Mouse (Mus musculus) lung, adult 2 months (tissue): ENCODE data around the gene Slc47a2. TPM values are rescaled to one million over a fixed set of nuclear protein-coding genes. Genes with fewer than 3 reads are reported as not detected.
A peak's percentile ranks its signal among the peaks of the same experiment; 100 is the strongest.

Experiments used
- DNase-seq: peaks from one replicate; pipeline ENCODE4 v3.0.0; 2022
- H3K4me1 ChIP-seq: fragments of 200-500 bp; 2 replicates; pipeline ENCODE4 v1.6.1; 2011; ENCODE audit warnings: low read length; ENCODE audit not compliant: control insufficient read depth, insufficient read depth
- H3K4me3 ChIP-seq: fragments of 200-500 bp; replicated peaks from 2 replicates; pipeline ENCODE3; 2011; ENCODE audit warnings: low read depth, mild to moderate bottlenecking, control low read depth, low read length; ENCODE audit errors: extremely low read depth
- CTCF ChIP-seq: fragments of 200-500 bp; IDR thresholded peaks from 2 replicates; pipeline ENCODE4 v1.5.1; 2011; ENCODE audit warnings: mild to moderate bottlenecking, low read length, control low read depth; ENCODE audit not compliant: insufficient read depth
- POLR2A ChIP-seq: fragments of 200-500 bp; IDR thresholded peaks from 2 replicates; pipeline ENCODE4 v1.6.1; 2011; ENCODE audit warnings: low read depth, mild to moderate bottlenecking, control low read depth, low read length, borderline replicate concordance; ENCODE audit errors: extremely low read depth
- WGBS: fragments of 180-500 bp; shearing (Covaris S2); methylation state at CpG from one replicate; pipeline ENCODE4 v1.1.7; 2018; 5-methylcytosine and 5-hydroxymethylcytosine counted together
- polyA plus RNA-seq: library from polyadenylated mRNA; depleted of rRNA; stranded (reverse); fragments of >200 nt; gene quantifications from 2 replicates; pipeline ENCODE4 v1.2.3, GENCODE M21; 2012

The Slc47a2 gene
- polyA plus RNA-seq, 1 experiment: 0.19 TPM

DNA sequence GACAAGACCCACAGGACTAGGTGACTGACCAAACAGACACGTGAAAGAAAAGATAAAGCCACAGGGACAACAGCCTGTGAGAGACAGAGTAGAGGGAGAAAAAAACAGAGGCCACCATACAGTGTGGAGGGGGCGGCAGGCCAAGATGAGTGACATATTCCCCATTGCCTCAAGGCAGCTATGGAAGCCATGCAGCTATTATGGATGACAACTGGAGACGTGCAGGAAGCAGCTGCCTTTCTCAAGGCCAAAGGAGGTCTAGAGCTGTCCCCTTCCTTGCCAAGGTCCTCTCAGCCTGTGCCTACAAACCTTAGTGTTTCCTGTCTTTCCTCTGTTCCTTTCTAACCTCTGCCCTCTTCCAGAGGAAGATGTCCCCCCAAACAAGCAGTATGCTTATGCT, 23.3 kb upstream of the Slc47a2 start:
- TF ChIP-seq CTCF: no peak
- TF ChIP-seq POLR2A: no peak
- WGBS: 51% methylated on average over 3 of the region's 3 CpGs
- no peak for DNase-seq
- Histone ChIP-seq H3K4me1 (no peaks in the 10 kb centered on the region), H3K4me3 (no peak overlapping the region)

DNA sequence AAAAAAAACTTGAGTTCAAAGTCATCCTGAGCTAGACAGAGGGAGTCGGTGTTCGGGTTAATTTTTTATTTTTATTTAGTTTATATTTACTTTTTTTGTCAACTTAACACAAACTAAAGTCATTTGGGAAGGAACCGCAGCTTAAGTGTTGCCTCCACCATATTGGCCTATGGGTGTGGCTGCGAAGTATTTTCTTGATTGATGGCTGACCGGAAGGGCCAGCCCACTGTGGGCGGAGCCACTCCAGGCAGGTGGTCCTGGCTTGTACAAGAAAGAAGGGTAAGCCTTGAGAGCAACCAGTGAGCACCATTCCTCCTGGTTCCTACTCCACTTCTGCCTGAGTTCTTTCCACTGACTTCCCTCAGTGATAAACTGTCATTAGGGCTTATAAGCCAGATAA, 21.4 kb upstream of the Slc47a2 start:
- Histone ChIP-seq H3K4me1 (no peaks in the 10 kb centered on the region), H3K4me3 (no peak overlapping the region)
- DNase-seq: no peak
- TF ChIP-seq CTCF (no peak), POLR2A (no peak)
- 83% methylated on average over 6 of the region's 6 CpGs for WGBS

DNA sequence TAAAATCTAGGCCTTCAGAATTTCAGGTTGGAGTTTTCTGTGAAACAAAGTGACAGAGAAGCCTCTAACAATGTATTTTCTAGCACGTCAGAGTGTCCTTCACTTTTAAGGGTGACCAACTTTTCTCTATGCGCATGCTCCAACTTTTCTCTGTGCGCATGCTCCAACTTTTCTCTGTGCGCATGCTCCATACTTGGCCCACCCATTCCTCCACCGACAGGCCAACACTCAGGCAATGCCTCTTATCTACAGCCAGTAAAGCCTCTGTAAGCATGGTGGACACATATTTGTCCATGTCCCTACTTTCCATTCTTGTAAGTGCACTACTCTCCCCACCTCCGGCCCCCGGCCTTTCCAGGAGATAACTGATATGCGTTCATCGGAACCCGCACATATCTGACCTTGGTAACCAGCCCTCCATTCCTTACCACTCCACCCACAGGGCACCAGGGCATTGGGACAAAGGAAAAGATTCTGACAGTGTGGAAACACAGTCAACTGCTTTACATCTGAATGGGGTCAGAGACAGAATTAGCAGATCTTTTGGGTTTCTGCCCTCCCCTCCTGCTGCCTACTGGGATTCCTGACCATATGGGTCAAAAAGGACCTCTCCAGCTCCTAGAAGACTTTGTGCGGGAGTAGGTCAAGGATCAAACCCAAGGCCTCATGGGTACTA, 19.0 kb upstream of the Slc47a2 start:
- DNase-seq: no peak
- Histone ChIP-seq H3K4me3 (no peak overlapping the region), H3K4me1 (no peaks in the 10 kb centered on the region)
- WGBS: 90% methylated on average over 11 of the region's 11 CpGs
- TF ChIP-seq CTCF (no peak), POLR2A (no peak)

DNA sequence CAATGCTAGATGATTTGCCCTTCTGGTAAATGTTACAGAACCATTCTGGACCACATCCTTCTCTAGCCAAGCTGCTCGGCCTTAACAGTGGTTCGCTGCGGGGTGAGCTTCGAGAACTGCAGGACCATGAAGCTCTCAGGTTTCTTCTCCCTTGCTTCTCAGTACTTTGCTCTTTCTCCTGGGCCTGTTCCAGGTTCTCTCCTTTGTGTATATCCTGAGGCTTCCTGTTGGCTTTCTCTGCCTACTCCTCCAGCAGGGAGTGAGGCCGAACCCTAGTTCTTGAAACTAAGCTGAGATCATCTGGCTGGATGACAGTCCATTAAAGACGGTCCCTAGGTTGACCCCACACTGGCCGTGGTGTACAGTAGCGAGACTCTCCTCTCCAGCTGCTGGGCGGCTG, 13.9 kb upstream of the Slc47a2 start:
- DNase-seq: no peak
- 62% methylated on average over 9 of the region's 9 CpGs for WGBS

DNA sequence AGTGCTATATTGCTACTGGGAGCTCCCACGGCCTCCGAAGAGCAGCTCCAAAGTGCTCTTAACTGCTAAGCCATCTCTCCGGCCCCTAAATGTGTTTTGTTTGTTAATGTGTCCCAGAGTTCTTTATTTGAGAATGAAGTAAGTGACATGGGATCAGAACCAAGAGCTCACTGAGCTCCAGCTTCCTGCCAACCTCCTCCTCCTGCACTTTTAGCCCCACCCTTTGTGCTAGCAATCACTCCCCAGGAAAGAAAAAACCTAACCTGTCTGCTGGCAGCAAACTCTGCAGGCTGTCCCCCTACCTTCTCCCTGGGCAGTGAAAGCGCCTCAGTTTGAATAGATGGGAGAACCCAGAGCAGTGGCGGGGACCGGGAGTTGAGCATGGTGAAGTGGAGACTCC, 13.5 kb upstream of the Slc47a2 start:
- TF ChIP-seq CTCF (no peak), POLR2A (no peak)
- WGBS: 62% methylated on average over 6 of the region's 6 CpGs
- no peak for DNase-seq
- no peak overlapping the region for H3K4me3 ChIP-seq
- H3K4me1 ChIP-seq: no peaks in the 10 kb centered on the region

More for the DNA sequence above, 13.9 kb upstream of the Slc47a2 start:
- no peaks in the 10 kb centered on the region for H3K4me1 ChIP-seq
- H3K4me3 ChIP-seq: no peak overlapping the region
- TF ChIP-seq CTCF: no peak
- TF ChIP-seq POLR2A: no peak

DNA sequence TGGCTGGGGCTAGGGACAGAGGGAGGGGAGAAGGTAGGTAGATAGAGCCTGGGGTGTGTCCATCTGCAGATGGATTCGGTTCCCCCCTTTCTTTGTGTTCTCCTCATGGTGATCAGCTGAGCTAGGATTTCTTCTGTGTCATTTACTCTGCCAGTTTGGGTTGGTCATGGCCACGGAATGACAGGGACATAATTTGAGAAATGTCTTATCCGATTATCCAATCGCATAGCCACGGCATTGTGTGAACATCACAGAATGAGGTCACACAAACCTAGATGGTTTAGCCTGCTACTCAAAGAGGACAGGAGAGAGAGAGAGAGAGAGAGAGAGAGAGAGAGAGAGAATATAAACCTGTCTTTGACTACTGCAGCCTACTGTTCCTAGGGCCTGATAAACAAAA, 12.7 kb upstream of the Slc47a2 start:
- no peak for DNase-seq

DNA sequence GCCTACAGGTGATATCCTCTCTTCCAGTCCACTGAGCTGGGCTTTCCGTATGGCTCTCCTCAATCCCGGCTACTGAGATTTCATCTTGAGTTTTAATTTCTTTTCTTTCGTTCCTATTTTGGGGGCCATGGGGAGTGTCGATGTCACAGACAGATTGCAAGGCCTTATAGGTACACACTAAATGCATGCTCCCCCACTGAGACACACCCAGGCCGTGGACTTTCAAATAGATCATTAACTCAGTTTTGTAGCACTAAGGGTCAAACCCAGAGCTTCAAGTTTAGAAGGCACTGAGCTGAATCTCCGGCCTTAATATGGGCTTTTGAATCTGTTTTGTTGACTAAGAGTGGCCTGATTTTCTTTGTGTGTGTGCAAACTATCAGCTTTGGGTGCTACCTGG, 11.7 kb upstream of the Slc47a2 start:
- 81% methylated on average over 6 of the region's 6 CpGs for WGBS
- no peak for DNase-seq
- no peak overlapping the region for H3K4me3 ChIP-seq

More for the DNA sequence above, 12.7 kb upstream of the Slc47a2 start:
- no peaks in the 10 kb centered on the region for H3K4me1 ChIP-seq
- no peak overlapping the region for H3K4me3 ChIP-seq
- 85% methylated on average over 5 of the region's 5 CpGs for WGBS
- TF ChIP-seq POLR2A (no peak), CTCF (no peak)

DNA sequence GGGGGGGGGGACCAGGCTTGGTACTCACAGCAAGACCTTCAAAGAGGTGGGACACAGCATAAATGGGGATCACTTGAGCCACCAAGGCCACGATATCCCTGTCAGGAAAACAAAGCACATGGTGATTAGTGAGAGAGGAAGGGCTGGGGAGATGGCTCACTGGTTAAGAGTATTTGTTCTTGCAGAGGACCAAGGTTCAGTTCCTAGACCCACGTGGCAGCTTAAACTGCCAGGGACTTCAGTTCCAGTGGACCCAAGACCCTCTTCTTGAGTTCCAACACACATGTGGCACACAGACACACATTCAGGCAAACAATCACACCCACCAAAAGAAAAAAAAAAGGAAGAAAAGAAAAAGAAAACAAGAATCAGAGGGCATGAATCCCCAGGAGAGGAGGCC, 10.4 kb upstream of the Slc47a2 start:
- no peak for DNase-seq
- 75% methylated on average over 2 of the region's 2 CpGs for WGBS
- Histone ChIP-seq H3K4me3 (no peak overlapping the region), H3K4me1 (no peaks in the 10 kb centered on the region)
- TF ChIP-seq POLR2A: no peak
- no peak for TF ChIP-seq CTCF

More for the DNA sequence above, 11.7 kb upstream of the Slc47a2 start:
- TF ChIP-seq POLR2A: no peak
- TF ChIP-seq CTCF: no peak
- H3K4me1 ChIP-seq: no peaks in the 10 kb centered on the region

DNA sequence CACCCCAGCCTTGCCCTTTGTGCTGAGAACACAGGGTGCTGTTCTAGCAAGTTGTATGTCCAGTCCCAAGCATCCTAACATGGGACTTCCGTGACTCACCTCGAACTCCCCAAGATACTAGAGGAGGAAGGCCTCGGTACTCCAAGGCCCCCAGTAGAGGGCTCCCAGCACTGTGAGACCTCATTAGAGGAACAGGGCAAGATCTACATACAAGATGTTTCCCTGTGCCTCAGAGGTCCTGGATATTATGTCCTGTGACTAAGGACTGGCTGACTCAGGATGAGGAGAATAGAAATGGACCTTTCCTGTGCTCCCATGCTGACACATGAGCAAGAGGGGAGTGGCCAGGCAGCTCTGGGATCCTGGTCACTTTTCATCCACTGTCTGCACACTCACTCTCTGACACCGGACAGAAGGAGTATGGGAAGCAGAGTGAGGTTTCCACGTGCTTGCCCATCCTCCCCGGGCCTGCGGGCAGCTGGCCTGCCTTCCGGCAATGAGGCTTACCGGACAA, 9.5 kb upstream of the Slc47a2 start:
- no peaks in the 10 kb centered on the region for H3K4me1 ChIP-seq
- no peak for DNase-seq
- 54% methylated on average over 9 of the region's 9 CpGs for WGBS
- no peak for TF ChIP-seq CTCF
- TF ChIP-seq POLR2A: no peak
- H3K4me3 ChIP-seq: no peak overlapping the region

DNA sequence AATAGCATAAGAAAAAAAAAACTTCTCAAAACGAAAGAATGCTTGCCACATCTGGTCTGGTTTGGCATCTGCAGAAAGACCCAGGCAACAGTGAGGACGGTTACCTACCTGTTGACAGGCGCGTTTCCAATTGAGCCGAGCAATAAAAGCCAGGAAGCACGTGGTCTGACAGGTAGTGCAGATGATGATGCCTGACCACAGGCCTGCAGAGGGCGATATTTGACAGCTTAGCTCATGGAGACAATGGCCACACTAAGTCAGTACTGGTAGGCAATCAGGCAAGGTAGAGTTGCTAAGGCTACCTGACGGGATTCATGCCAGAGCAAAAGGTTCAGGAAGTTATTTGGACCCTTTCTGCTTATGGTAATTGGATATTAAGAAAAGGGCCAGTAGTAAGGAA, 6.7 kb upstream of the Slc47a2 start:
- 6% methylated on average over 8 of the region's 8 CpGs for WGBS

More for the DNA sequence above, 6.7 kb upstream of the Slc47a2 start:
- DNase-seq: peak; percentile 68
- no peak overlapping the region for H3K4me3 ChIP-seq
- no peaks in the 10 kb centered on the region for H3K4me1 ChIP-seq
- peak; percentile 90 for TF ChIP-seq CTCF
- no peak for TF ChIP-seq POLR2A
